Mouse (Mus musculus) heart, postnatal 0 days (tissue): ENCODE data around the gene Cracr2a.

Experiments used
- CTCF ChIP-seq: IDR thresholded peaks from 2 replicates; pipeline ENCODE4 v1.5.1; 2016; ENCODE audit warnings: antibody characterized with exemption, control low read depth, low read depth
- EP300 ChIP-seq: IDR thresholded peaks from 2 replicates; pipeline ENCODE4 v1.6.1; 2016; ENCODE audit warnings: antibody characterized with exemption, low read depth

DNA sequence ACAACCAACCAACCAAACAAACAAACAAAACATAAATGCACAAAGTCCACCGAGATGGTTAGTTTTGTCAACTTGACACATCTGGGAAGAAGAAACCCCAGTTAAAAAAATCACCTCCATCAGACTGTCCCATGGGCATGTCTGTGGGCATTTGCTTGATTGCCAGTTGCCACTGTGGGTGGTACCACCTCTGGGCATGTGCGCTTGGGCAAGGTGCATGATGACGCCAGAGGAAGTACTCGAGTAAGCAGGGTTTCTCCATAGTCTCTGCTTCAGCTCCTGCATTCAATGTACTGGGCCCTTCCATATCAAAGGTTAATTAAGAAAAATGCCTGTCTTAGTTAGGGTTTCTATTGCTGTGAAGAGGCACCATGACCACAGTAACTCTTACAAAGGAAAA is 21.9 kb upstream of the Cracr2a start:
- no peak for TF ChIP-seq CTCF
- TF ChIP-seq EP300, result no peak
